Mouse (Mus musculus) ZHBTc4 (cell line): ENCODE measurements around the gene Gm4792.
A peak's percentile ranks its signal among the peaks of the same experiment; 100 is the strongest.

ENCODE experiments used
- DNase-seq: peaks from one replicate; pipeline ENCODE4 v3.0.0-alpha.2; 2011; ENCODE audit warnings: low read depth, low spot score

The Gm4792 gene

DNA sequence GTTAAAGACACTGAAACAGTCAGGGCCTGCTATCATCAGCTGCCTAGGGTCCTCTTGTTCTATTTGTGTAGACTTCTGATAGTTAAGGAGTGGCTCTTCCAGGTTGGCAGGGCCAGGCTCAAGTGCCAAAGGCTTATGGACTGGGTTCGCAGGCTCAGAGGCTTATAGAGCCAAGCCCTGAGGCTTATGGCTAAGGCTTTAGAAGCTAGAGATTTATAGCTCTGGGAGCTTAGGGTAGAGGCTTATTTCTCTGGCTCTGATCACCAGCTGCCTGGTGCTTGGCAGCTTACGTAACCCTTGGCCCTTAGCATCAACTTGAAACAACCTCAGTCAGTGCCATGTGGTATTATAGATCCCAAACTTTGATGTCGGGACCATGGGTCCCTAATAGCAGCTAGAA is at the start of gene Gm4792:
Gm4792 (minus strand) TSS at position 233 of the 400 bp plus-strand sequence.
- DNase-seq = no peak

DNA sequence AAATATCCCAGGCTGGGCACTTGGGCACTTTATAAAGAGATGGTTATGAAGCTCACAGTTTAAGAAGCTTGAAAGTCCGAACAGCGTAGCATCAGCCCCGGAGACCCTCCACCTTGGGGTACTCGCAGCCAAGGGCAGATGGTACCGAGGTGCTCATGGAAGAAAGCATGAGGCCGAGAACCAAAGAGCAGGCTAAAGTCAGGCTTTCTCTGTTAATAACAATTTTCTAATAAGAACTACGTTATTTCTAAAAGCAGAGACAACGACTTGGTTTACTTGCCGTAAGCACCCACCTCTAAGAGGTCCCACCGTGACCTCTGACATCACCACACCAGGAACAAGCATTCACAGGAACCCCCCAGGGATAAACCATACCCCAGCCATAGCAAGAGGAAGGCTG is 49.5 kb upstream of the Gm4792 start:
- no peak for DNase-seq

DNA sequence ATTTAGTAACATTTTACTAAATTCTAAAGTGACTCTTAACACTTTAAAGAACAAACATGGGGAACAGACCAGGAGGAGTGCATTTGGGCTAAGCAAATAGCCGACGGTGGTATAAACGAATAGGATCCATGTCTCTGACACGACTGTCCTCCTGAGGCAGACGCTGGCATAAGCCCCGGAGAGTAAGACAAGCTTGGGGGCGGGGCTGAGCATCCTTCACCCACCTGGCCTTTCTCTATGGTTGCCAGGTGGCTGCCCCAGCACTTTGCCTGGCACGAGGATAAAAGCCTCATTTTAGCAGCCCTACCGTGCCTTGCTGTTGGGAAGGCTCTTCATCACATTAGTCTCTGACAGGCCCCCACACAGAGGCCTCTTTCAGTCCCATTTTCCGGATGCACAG is 48.8 kb upstream of the Gm4792 start:
- DNase-seq = no peak

GRCm38 (mm10) chr10:94346596-94346995 is 48.1 kb upstream of the Gm4792 start:
- DNase-seq = no peak

DNA sequence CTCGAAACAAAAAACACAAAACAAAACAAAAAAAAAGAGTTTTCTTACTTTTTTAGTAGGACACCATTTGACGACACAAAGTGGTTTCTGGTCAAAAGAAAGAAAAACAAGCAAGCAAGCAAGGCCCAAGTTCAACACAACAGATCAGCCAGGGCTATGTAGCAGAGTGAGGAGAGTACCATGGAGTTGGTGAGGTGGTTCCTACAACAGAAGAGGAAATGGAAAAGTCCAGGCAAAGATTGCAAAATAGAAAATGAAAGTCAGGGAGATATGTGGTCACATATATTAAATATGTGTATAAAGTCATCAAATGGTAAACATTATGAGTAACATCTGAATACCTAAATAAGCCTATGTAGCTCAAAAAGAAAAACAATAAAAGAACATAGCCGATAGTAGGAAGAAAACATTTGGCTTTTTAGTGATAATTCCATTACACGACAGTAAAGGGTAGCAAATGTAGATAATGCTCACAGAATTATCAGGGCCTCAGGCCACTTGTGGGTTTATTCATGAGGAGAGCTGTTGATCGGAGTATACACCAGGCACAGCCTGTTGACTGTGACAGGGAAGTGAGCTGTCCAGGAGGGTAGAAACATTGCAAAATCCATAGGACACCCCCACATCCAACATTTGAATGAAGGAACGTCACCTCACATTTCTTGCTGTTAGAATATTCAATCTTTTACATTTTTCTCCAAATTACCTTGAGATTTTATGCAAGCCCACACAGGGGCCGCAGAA is 47.2 kb upstream of the Gm4792 start:
- DNase-seq = no peak

DNA sequence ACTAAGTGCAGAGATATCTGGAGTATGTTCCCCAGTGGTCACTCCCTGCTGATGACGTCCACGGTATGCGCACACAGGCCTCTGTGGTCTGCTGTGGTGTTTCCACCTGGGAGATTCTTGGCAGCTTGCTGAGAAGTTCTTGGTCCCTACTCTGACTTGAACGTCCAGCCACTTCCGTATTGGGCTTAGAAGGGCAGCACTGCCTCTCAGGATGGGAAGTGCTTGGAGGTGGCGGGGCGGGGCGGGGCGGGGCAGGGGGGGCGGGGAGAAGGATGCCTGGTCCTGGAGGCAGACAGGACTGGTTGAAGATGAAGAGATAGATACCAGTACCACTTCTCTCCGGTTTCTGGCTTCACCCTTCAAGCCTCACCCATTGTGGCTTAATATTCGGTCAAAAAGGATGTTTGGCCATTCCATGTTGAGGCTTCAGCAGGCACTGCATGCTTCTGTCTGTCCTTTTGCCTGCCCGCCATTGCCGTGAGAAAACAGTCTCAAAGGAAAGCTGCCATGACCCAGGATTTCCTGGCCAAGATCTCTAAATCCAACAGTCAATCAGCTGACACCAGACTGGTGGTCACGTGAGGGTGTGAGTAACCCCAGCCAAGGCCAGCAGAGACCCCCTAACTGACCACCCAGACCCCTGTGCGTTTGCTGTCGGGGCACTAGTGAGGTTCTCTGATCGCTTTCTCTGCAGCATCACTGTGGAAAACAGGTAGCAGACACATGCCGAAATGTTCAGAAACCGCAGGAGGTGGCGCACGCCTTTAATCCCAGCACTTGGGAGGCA is 46.3 kb upstream of the Gm4792 start:
- peak; percentile 5 for DNase-seq

- DNase-seq = no peak
Observed at GRCm38 (mm10) chr10:94343581-94343980, 45.1 kb upstream of the Gm4792 start.

DNA sequence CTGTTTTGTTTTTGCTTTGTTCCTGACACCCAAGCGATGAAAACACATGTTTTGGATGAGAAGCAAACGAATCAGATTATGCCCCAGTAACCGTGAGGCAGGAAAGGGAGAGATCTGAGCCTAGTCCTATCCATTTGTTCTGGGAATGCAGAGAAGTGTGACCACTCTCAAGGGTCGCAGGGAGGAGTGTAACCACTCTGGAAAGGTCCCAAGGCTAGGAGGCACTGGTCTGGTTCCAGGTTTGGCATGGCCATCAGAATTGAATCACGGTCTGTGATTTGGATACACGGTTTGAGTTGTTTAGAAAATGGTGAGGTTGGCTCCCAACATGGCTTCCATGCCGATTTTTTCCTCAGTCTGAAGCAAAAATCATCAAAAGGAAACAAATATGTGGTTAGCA is 43.8 kb upstream of the Gm4792 start:
- no peak for DNase-seq

- DNase-seq = no peak
Observed at GRCm38 (mm10) chr10:94341501-94341900, 43.0 kb upstream of the Gm4792 start.

GRCm38 (mm10) chr10:94336071-94336470 is 37.6 kb upstream of the Gm4792 start:
- DNase-seq = no peak

DNA sequence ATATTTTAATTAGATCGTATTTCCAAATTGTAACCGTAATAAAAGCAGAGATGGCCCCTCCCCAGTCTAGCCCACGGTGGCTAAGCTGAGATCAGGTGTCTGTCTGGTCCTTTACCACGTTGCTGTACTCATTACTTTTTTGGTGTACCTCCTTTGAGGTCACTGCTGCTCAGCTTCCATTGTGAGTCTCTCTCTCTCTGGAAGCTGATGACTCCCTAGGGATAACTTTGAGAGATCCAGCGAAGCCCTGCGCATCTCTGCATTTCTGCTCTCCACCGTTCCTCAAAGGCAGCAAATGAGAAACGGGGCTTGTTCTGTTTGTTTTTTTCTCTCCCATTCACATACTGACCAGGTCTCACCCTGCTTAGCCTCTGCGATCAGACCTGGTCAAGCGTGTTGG is 36.5 kb upstream of the Gm4792 start:
- no peak for DNase-seq

GRCm38 (mm10) chr10:94333328-94333727 is 34.8 kb upstream of the Gm4792 start:
- DNase-seq = no peak

- DNase-seq = peak; percentile 68
Observed at GRCm38 (mm10) chr10:94332358-94333137, 34.0 kb upstream of the Gm4792 start.

DNA sequence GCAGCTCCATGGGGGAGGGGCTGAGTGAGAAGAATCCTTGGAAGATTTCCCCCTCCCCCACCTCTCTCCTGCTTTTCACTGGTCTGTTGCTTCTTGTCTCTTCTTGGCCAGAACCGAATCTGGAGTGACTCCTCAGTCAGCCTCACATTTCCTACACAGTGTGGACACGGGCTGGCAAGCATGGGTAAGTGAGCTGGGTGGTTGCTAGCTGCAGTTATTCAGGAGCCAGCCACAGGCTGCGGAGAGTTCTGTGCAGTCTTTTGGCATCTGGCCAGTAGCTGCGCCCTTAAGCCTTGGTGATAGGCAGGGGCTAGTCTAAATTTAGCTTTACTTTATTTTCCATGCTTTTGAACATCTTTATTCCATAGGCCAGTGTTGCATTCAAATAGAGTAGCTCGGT is 31.5 kb upstream of the Gm4792 start:
- DNase-seq = no peak

GRCm38 (mm10) chr10:94318574-94318973 is 20.1 kb upstream of the Gm4792 start:
- no peak for DNase-seq

- no peak for DNase-seq
Observed at GRCm38 (mm10) chr10:94313146-94313545, 14.6 kb upstream of the Gm4792 start.

DNA sequence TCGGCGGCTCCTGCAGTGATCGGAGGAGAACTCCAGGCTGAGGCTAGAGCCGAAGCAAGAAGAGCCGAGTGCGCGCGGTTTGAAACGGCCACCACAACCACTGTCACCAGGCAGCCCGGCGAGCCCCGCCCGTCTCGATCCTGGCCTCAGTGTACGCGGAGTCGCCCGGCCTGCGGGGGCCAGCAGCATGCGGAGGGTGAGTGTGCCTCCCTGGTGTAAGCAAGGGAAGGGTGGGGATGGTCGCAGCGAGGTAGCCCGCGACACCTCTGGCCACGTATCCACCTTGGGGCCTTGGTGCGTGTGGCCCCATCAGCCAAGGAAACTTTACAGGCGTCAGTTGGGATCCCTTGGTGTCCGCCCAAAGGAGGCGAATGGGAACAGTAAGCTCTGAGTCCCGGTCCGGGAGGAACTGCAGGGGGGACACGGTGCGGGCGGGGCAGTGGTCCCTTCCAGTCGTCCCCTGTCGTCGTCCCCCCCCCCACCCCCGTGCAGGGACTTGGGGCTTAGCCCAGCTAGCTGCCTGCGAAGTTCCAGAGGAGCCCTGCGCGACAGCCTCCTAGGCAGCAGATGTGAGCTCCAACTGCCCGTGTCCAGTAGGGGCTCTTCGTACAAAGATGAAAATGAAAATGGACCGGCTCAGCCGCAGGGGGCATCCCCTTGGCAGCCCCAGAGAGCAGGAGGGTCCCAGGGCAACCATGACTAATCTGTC is 13.7 kb upstream of the Gm4792 start:
- peak; percentile 35 for DNase-seq

DNA sequence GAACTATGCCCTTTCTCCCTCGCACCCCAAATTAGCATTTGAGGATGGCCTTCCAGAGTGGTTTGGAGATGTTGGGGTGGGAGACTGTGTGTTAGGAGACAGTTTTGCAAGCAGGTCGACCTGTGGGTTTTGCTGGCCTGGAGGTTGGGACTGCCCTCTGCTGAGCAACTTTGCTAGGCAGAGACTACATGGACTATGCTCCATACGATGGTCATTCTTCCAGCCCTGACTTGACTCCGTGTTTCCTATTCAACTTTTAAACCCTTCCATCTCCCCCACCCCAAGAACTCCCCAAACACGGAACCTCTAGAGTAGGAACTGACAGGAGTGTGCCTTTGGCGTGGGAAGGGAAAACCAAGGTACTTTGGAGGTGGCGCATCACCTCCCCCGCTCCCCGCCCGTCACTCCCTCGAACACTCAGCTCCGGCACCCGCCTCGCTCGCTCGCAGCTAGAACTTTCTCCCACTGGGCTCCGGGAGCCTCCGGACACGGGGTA is 13.1 kb upstream of the Gm4792 start, which contains the start of gene Tmcc3:
Tmcc3 (plus strand) TSS at position 439 of the 496 bp plus-strand sequence.
- DNase-seq = no peak

- DNase-seq = no peak
Observed at GRCm38 (mm10) chr10:94310499-94311267, 12.2 kb upstream of the Gm4792 start.

DNA sequence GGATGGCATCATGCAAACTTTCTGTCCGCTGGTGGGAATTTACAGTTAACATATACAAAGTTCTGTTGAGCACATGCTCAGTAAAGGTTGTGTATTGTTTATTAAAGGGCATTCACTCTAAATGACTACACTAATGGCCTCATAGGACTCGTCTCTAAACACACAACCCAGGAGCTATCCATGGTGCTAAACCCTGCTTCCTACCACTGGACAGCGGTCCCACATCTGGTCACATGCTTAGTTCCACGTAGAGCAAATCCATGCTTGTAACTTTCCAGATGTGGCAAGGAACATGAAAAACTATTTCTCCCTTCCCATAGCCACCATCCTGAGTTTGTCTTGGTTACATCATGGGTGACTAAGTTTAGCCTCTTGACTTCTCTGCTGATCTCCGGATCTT is 7.0 kb upstream of the Gm4792 start:
- peak; percentile 57 for DNase-seq
